ENCODE assay signal across 16 mouse cellular contexts in the genomic region with DNA sequence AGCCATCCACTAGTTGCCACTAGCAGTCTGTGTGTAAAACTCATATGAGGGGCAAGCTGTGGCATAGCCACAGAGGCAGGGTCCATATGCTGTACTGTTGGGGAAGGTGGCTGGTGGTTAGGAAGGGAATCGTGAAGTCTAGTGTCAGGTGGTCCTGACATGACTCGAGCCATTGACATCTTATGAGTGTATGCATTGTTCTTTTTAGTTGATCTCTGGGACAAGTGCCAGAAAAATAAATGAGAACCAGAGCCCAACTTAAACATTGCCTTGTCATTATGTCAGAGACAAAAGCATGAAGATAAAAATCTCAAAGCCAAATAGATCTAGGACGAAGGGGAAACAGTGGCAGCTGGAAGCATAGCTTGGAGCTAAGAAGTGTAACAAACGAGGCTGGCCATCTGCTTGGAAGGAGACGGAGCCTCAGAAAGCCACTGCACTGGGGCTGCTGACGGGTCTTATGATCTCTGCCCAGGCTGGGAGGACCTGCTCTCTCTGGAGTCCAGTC.
DNase-seq lines count a peak whose midpoint lies in the region; ATAC-seq lines count a peak whose summit lies in the region.
"Had no signal": no experiment of that assay in that cellular context is flagged by ENCODE, and none has a peak within 500 bp of the region (broad histone marks: within the 10 kb centered on the region; RNA-seq: fewer than 3 reads in every experiment).

No protein-coding gene starts in this region.

- H3K4me3 ChIP-seq in embryonic facial prominence, embryonic 12.5 days = no peak overlapping the region
- H3K4me3 ChIP-seq in embryonic facial prominence, embryonic 10.5 days = no peak overlapping the region
- no peak overlapping the region for H3K4me3 ChIP-seq in embryonic facial prominence, embryonic 14.5 days (ENCODE audit: low read depth, low read length)
- H3K4me3 ChIP-seq: limb, embryonic 15.5 days; neural tube, embryonic 15.5 days had no signal

- 19% methylated on average over 6 of the region's 6 CpGs for WGBS in embryonic facial prominence, embryonic 12.5 days
- 54% methylated on average over 6 of the region's 6 CpGs for WGBS in embryonic facial prominence, embryonic 10.5 days
- 4% methylated on average over 6 of the region's 6 CpGs for WGBS in embryonic facial prominence, embryonic 14.5 days

- no peaks in the 10 kb centered on the region for H3K27me3 ChIP-seq in embryonic facial prominence, embryonic 12.5 days
- no peaks in the 10 kb centered on the region for H3K27me3 ChIP-seq in embryonic facial prominence, embryonic 10.5 days (replicated peaks; ENCODE audit: low read depth, poor library complexity, severe bottlenecking)
- no peaks in the 10 kb centered on the region for H3K27me3 ChIP-seq in embryonic facial prominence, embryonic 14.5 days (replicated peaks; ENCODE audit: control insufficient read depth, insufficient read depth, low read length)
- H3K27me3 ChIP-seq: limb, embryonic 15.5 days; neural tube, embryonic 15.5 days had no signal

- H3K36me3 ChIP-seq in embryonic facial prominence, embryonic 12.5 days = no peaks in the 10 kb centered on the region
- H3K36me3 ChIP-seq in embryonic facial prominence, embryonic 10.5 days (replicated peaks) = no peaks in the 10 kb centered on the region
- no peaks in the 10 kb centered on the region for H3K36me3 ChIP-seq in embryonic facial prominence, embryonic 14.5 days (ENCODE audit: control insufficient read depth, insufficient read depth, low read length)
- H3K36me3 ChIP-seq: limb, embryonic 15.5 days; neural tube, embryonic 15.5 days had no signal

- H3K4me2 ChIP-seq in embryonic facial prominence, embryonic 12.5 days (replicated peaks) = no peak overlapping the region
- H3K4me2 ChIP-seq in embryonic facial prominence, embryonic 14.5 days (ENCODE audit: low read depth, low read length) = no peak overlapping the region
- H3K4me2 ChIP-seq: limb, embryonic 15.5 days; neural tube, embryonic 15.5 days had no signal

- H3K4me1 ChIP-seq in embryonic facial prominence, embryonic 12.5 days = peaks cover 8% of the 10 kb centered on the region; the same call in 1 of the 2 replicates
- H3K4me1 ChIP-seq in embryonic facial prominence, embryonic 10.5 days = no peaks in the 10 kb centered on the region
- H3K4me1 ChIP-seq in embryonic facial prominence, embryonic 14.5 days (ENCODE audit: control insufficient read depth, insufficient read depth, low read length) = peaks cover 8% of the 10 kb centered on the region; the same call in 1 of the 2 replicates
- H3K4me1 ChIP-seq: neural tube, embryonic 15.5 days had no signal

- 0 out of 2 replicates have a peak, but pooled peaks have one; percentile 77 for ATAC-seq in embryonic facial prominence, embryonic 12.5 days (ENCODE audit: insufficient number of reproducible peaks, insufficient read depth, low FRiP score, low TSS enrichment)
- ATAC-seq in embryonic facial prominence, embryonic 14.5 days (ENCODE audit: low read depth) = peak; percentile 86
- ATAC-seq in megakaryocyte-erythroid progenitor cell, adult 5-6 weeks (replicated peaks; ENCODE audit: low FRiP score, low TSS enrichment, poor library complexity, severe bottlenecking) = no peak
- ATAC-seq in monocyte, adult 5-6 weeks (replicated peaks; ENCODE audit: insufficient number of reproducible peaks, low FRiP score, low TSS enrichment, poor library complexity, severe bottlenecking) = no peak

- intact Hi-C loops in left cerebral cortex, postnatal 4 days (cut with DNase I) = no loop called here

- H3K9ac ChIP-seq in embryonic facial prominence, embryonic 12.5 days = no peak overlapping the region
- no peak overlapping the region for H3K9ac ChIP-seq in embryonic facial prominence, embryonic 14.5 days (ENCODE audit: low read depth, low read length)
- H3K9ac ChIP-seq: limb, embryonic 15.5 days; neural tube, embryonic 15.5 days had no signal

- 0 out of 2 replicates have a peak, but pooled peaks cover 4% of the 10 kb centered on the region for H3K9me3 ChIP-seq in embryonic facial prominence, embryonic 12.5 days
- H3K9me3 ChIP-seq in embryonic facial prominence, embryonic 10.5 days = no peaks in the 10 kb centered on the region
- peaks cover 5% of the 10 kb centered on the region; the same call in 1 of the 2 replicates for H3K9me3 ChIP-seq in embryonic facial prominence, embryonic 14.5 days (ENCODE audit: control insufficient read depth, low read length)
- H3K9me3 ChIP-seq: limb, embryonic 15.5 days; neural tube, embryonic 15.5 days had no signal

- peak overlapping the region; percentile 54; the same call in 1 of the 2 replicates for H3K27ac ChIP-seq in embryonic facial prominence, embryonic 12.5 days
- no peak overlapping the region for H3K27ac ChIP-seq in embryonic facial prominence, embryonic 10.5 days (replicated peaks)
- 0 out of 2 replicates have a peak overlapping the region, but pooled peaks have one; percentile 3 for H3K27ac ChIP-seq in embryonic facial prominence, embryonic 14.5 days (replicated peaks; ENCODE audit: low read depth, low read length)
- H3K27ac ChIP-seq: limb, embryonic 15.5 days; neural tube, embryonic 15.5 days had no signal

- no peak for DNase-seq in embryonic facial prominence, embryonic 10.5 days (ENCODE audit: low spot score)
- peak; percentile 31 for DNase-seq in left cerebral cortex, postnatal 4 days
- no peak for DNase-seq in left cerebral cortex, adult 8-10 months (ENCODE audit: low spot score in 2 of 2)
- peak; percentile 83 for DNase-seq in 3T3-L1 (ENCODE audit: low read depth, low spot score)
- DNase-seq in embryonic facial prominence, embryonic 14.5 days (ENCODE audit: low spot score) = peak; percentile 82
- DNase-seq: adrenal gland, postnatal 25 days; B cell, adult 2 months; heart, postnatal 10 days; kidney, adult 11 months; kidney, postnatal 36 days; right cerebral cortex, postnatal 14 days had no signal

Comparison
In these comparisons a context has a peak if more than half of its experiments do, and no peak if none do; other contexts are left out.
1. DNase-seq: peak in left cerebral cortex, postnatal 4 days (single experiment), 3T3-L1 (single experiment) and embryonic facial prominence, embryonic 14.5 days (single experiment); none in embryonic facial prominence, embryonic 10.5 days (single experiment) and left cerebral cortex, adult 8-10 months (0 of 2).
2. ATAC-seq: peak in embryonic facial prominence, embryonic 12.5 days (single experiment) and embryonic facial prominence, embryonic 14.5 days (single experiment); none in megakaryocyte-erythroid progenitor cell, adult 5-6 weeks (single experiment) and monocyte, adult 5-6 weeks (single experiment).